Mouse (Mus musculus): ENCODE measurements around the gene Taf3.

Gene Taf3

DNA sequence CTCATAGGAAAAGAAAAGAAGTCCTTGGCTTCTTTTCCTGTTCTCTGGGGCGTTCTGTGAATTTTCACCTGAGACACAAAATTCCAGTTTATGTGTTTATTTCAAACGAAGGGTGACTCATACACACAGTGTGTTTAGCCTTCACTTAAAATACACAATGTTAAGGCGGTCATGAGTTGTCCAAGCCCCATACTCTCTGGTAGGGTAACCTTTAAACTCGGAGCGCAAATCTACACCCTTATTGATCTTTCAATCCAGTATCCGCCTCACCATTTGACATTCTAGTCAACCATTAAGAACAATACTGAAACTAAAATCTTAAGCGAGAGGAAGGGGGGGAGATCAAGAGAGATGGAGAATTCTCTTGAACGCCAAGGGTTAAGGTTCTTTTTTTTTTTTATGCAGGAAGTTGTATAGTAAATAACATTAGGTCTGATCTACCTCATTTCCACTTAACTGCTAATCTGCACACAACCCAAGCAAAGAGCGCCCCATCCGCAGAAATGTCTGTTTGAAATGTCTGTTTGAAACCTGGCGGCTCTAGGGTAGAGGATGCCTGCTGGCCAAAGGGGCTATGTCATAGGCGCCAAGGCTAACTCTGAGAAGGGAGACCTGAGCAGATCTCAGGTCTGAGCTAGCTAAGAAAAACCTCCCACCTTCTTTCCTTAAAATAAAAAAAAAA is 172.6 kb downstream of the Taf3 start:
- DNase-seq (ENCODE audit: low spot score): peak; percentile 36

DNA sequence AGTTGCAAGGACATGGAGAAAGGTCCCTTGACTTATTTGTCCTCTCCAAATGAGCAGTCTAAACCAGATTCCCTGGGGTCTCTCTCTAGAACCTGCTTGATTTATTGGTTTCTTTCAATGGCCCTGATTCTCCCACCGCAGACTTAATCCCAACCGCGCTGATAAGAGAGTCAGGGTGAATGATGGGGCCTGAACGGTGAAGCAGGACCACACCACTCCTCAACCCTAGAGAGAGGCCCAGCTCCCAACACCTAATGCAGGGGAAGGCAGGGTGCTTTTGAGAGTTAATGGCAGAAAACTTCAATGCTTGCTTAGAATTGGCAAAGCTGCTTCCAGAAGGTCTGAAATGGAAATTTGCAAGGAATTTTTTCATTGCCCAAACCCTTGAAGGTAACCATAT is 173.2 kb downstream of the Taf3 start:
- DNase-seq (ENCODE audit: low spot score): peak; percentile 21

- DNase-seq (ENCODE audit: low spot score): peak; percentile 39
Measured at GRCm38 (mm10) chr2:9874467-9875219, 173.8 kb downstream of the Taf3 start.

GRCm38 (mm10) chr2:9873757-9874156 is 174.6 kb downstream of the Taf3 start:
- no peak for DNase-seq (ENCODE audit: low spot score)

DNA sequence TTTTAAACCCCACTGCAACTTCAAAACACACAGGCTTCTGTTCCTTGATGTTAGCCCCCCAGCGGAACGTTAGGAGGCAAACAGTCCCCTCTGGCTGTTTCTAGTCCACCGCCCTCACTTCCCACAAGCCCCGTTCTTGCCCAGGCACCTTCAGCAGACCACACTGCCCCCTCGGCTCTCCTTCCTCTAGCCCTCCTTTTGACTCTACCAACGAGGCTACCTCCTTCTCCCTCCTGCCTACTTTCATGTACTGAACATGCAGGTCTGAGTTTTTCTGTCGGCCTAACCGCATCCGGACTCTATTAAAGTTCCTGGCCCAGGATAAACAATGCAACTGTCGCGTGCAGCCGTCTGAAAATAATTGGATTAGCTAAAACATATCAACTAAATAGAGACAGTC is 175.7 kb downstream of the Taf3 start:
- peak; percentile 46 for DNase-seq (ENCODE audit: low spot score)

GRCm38 (mm10) chr2:9871798-9872197 is 176.6 kb downstream of the Taf3 start:
- DNase-seq (ENCODE audit: low spot score): no peak

- DNase-seq (ENCODE audit: low spot score): peak; percentile 17
Measured at GRCm38 (mm10) chr2:9871141-9871716, 177.2 kb downstream of the Taf3 start.

GRCm38 (mm10) chr2:9867092-9867825 is 181.1 kb downstream of the Taf3 start:
- no peak for DNase-seq (ENCODE audit: low spot score)
